Mouse (Mus musculus) embryonic facial prominence, embryonic 13.5 days (tissue): ENCODE results near the gene Sart3. TPM values are rescaled to one million over a fixed set of nuclear protein-coding genes. Genes with fewer than 3 reads are reported as not detected.
A peak's percentile ranks its signal among the peaks of the same experiment; 100 is the strongest.

Source experiments
- ATAC-seq: fragments of 200-750 bp; cut with Nextera tagmentation; 2 replicates; pipeline ENCODE4 v1.8.0; 2017; ENCODE audit warnings: low read depth; ENCODE audit not compliant: insufficient number of reproducible peaks, insufficient read depth, low FRiP score, low TSS enrichment
- H3K27ac ChIP-seq: fragments of 300-500 bp; sonication (generic); 2 replicates; pipeline ENCODE4 v1.5.1; 2015; ENCODE audit warnings: moderate library complexity, mild to moderate bottlenecking, inconsistent platforms
- H3K27me3 ChIP-seq: fragments of 300-500 bp; sonication (generic); 2 replicates; pipeline ENCODE4 v1.6.1; 2015; ENCODE audit warnings: mild to moderate bottlenecking, inconsistent platforms
- H3K36me3 ChIP-seq: fragments of 300-500 bp; sonication (generic); 2 replicates; pipeline ENCODE4 v1.6.1; 2015; ENCODE audit warnings: mild to moderate bottlenecking, inconsistent platforms
- H3K4me1 ChIP-seq: fragments of 300-500 bp; sonication (generic); 2 replicates; pipeline ENCODE4 v1.6.1; 2015; ENCODE audit warnings: inconsistent platforms
- H3K4me2 ChIP-seq: fragments of 300-500 bp; sonication (generic); 2 replicates; pipeline ENCODE4 v1.6.1; 2015; ENCODE audit warnings: moderate library complexity, mild to moderate bottlenecking, inconsistent platforms
- H3K4me3 ChIP-seq: fragments of 300-500 bp; sonication (generic); 2 replicates; pipeline ENCODE4 v1.5.1; 2015; ENCODE audit warnings: mild to moderate bottlenecking, inconsistent platforms
- H3K9ac ChIP-seq: fragments of 300-500 bp; sonication (generic); 2 replicates; pipeline ENCODE4 v1.6.1; 2015; ENCODE audit warnings: mild to moderate bottlenecking, inconsistent platforms
- H3K9me3 ChIP-seq: fragments of 300-500 bp; sonication (generic); 2 replicates; pipeline ENCODE4 v1.6.1; 2016; ENCODE audit warnings: inconsistent platforms
- WGBS: fragments of 180-500 bp; shearing (Covaris S2); methylation state at CpG from one replicate; pipeline ENCODE4 v1.1.7; 2015; ENCODE audit warnings: mixed read lengths; 5-methylcytosine and 5-hydroxymethylcytosine counted together
- polyA plus RNA-seq: library from polyadenylated mRNA; unstranded; fragments of >200 nt; fragmentation: Nextera tagmentation; extraction: Ambion mirVana; gene quantifications from 2 replicates; pipeline ENCODE4 v1.2.1, GENCODE M21; 2015

Sart3 gene
- polyA plus RNA-seq, 1 experiment from 2014 or later = 65.7 TPM

GRCm38 (mm10) chr5:113719221-113719661 lies 53.1 kb downstream of the Sart3 start:
- 84% methylated on average over 8 of the region's 8 CpGs for WGBS
- H3K9me3 ChIP-seq = no peaks in the 10 kb centered on the region
- H3K36me3 ChIP-seq = no peaks in the 10 kb centered on the region
- ATAC-seq = no peak
- H3K4me1 ChIP-seq = 0 out of 2 replicates have a peak, but pooled peaks cover 2% of the 10 kb centered on the region
- no peak overlapping the region for H3K9ac ChIP-seq
- H3K27ac ChIP-seq = no peak overlapping the region
- H3K4me3 ChIP-seq = no peak overlapping the region
- H3K27me3 ChIP-seq = peaks cover 10% of the 10 kb centered on the region; the same call in 1 of the 2 replicates
- no peak overlapping the region for H3K4me2 ChIP-seq

GRCm38 (mm10) chr5:113716581-113717388 lies 55.5 kb downstream of the Sart3 start:
- Histone ChIP-seq H3K27me3 (peaks cover 2% of the 10 kb centered on the region; the same call in 1 of the 2 replicates), H3K4me2 (no peak overlapping the region), H3K4me3 (no peak overlapping the region), H3K27ac (no peak overlapping the region), H3K9me3 (no peaks in the 10 kb centered on the region), H3K4me1 (no peaks in the 10 kb centered on the region), H3K36me3 (no peaks in the 10 kb centered on the region), H3K9ac (no peak overlapping the region)
- ATAC-seq = no peak
- WGBS = 9% methylated on average over 12 of the region's 12 CpGs

GRCm38 (mm10) chr5:113712861-113713260 lies 59.4 kb downstream of the Sart3 start:
- WGBS = 79% methylated on average over 2 of the region's 2 CpGs
- ATAC-seq = no peak

GRCm38 (mm10) chr5:113703803-113704585 lies 68.3 kb downstream of the Sart3 start:
- 65% methylated on average over 21 of the region's 21 CpGs for WGBS

More at GRCm38 (mm10) chr5:113712861-113713260, 59.4 kb downstream of the Sart3 start:
- Histone ChIP-seq H3K36me3 (no peaks in the 10 kb centered on the region), H3K9me3 (no peaks in the 10 kb centered on the region), H3K27ac (no peak overlapping the region), H3K4me2 (no peak overlapping the region), H3K4me1 (no peaks in the 10 kb centered on the region), H3K9ac (no peak overlapping the region), H3K27me3 (no peaks in the 10 kb centered on the region), H3K4me3 (no peak overlapping the region)

GRCm38 (mm10) chr5:113700388-113701023 lies 71.8 kb downstream of the Sart3 start:
- ATAC-seq = no peak
- H3K36me3 ChIP-seq = no peaks in the 10 kb centered on the region
- H3K9me3 ChIP-seq = no peaks in the 10 kb centered on the region
- no peak overlapping the region for H3K4me3 ChIP-seq
- 75% methylated on average over 19 of the region's 19 CpGs for WGBS
- H3K4me1 ChIP-seq = no peaks in the 10 kb centered on the region
- H3K4me2 ChIP-seq = no peak overlapping the region
- no peaks in the 10 kb centered on the region; the same call in 1 of the 2 replicates for H3K27me3 ChIP-seq
- H3K9ac ChIP-seq = no peak overlapping the region
- no peak overlapping the region for H3K27ac ChIP-seq

More at GRCm38 (mm10) chr5:113703803-113704585, 68.3 kb downstream of the Sart3 start:
- H3K9ac ChIP-seq = no peak overlapping the region
- no peaks in the 10 kb centered on the region for H3K4me1 ChIP-seq
- no peak overlapping the region for H3K4me3 ChIP-seq
- H3K9me3 ChIP-seq = no peaks in the 10 kb centered on the region
- no peak overlapping the region for H3K4me2 ChIP-seq
- no peaks in the 10 kb centered on the region for H3K36me3 ChIP-seq
- H3K27ac ChIP-seq = no peak overlapping the region
- ATAC-seq = no peak
- H3K27me3 ChIP-seq = no peaks in the 10 kb centered on the region; the same call in 1 of the 2 replicates

- H3K4me3 ChIP-seq = no peak overlapping the region
- H3K9me3 ChIP-seq = no peaks in the 10 kb centered on the region
- WGBS = 41% methylated on average over 5 of the region's 5 CpGs
- no peaks in the 10 kb centered on the region for H3K27me3 ChIP-seq
- H3K36me3 ChIP-seq = no peaks in the 10 kb centered on the region
- no peak overlapping the region for H3K9ac ChIP-seq
- ATAC-seq = no peak
- H3K4me2 ChIP-seq = no peak overlapping the region
- peak overlapping the region; percentile 34 for H3K27ac ChIP-seq
- peaks cover 16% of the 10 kb centered on the region for H3K4me1 ChIP-seq
These were observed 77.9 kb downstream of the Sart3 start for GRCm38 (mm10) chr5:113694415-113694814.

- no peaks in the 10 kb centered on the region for H3K9me3 ChIP-seq
- H3K4me2 ChIP-seq = no peak overlapping the region
- H3K9ac ChIP-seq = no peak overlapping the region
- no peak overlapping the region for H3K4me3 ChIP-seq
- WGBS = 54% methylated on average over 4 of the region's 4 CpGs
- no peaks in the 10 kb centered on the region for H3K36me3 ChIP-seq
- 0 out of 2 replicates have a peak overlapping the region, but pooled peaks have one; percentile 34 for H3K27ac ChIP-seq
- ATAC-seq = no peak
- no peaks in the 10 kb centered on the region for H3K27me3 ChIP-seq
- peaks cover 16% of the 10 kb centered on the region for H3K4me1 ChIP-seq
These were observed 78.3 kb downstream of the Sart3 start for GRCm38 (mm10) chr5:113694000-113694399.

- Histone ChIP-seq H3K27ac (no peak overlapping the region), H3K4me3 (no peak overlapping the region), H3K9me3 (no peaks in the 10 kb centered on the region), H3K9ac (no peak overlapping the region), H3K4me1 (peaks cover 21% of the 10 kb centered on the region), H3K27me3 (no peaks in the 10 kb centered on the region), H3K36me3 (no peaks in the 10 kb centered on the region), H3K4me2 (no peak overlapping the region)
- no peak for ATAC-seq
- 88% methylated on average over 8 of the region's 8 CpGs for WGBS
These were observed 79.0 kb downstream of the Sart3 start for GRCm38 (mm10) chr5:113693196-113693755.

Other genes starting within 250 kb of the Sart3 start
- 4.5 and 5.3 TPM in 2 replicates for gene Cmklr1, start 122.1 kb downstream of the Sart3 start, polyA plus RNA-seq
- not detected in 2 replicates for gene 1700069L16Rik, start 47.7 kb downstream of the Sart3 start, polyA plus RNA-seq
- gene Ficd, start 36.7 kb downstream of the Sart3 start, polyA plus RNA-seq = 6.2 and 6.6 TPM in 2 replicates
- 101 and 106 TPM in 2 replicates for gene Iscu, start 238 bp upstream of the Sart3 start, polyA plus RNA-seq
- gene Tmem119, start 28.0 kb upstream of the Sart3 start, polyA plus RNA-seq = 109 and 141 TPM in 2 replicates
- 2.2 and 2.3 TPM in 2 replicates for gene Selplg, start 60.1 kb upstream of the Sart3 start, polyA plus RNA-seq
- 88.6 and 88.9 TPM in 2 replicates for gene Coro1c, start 136.2 kb upstream of the Sart3 start, polyA plus RNA-seq
- 14.2 and 18.8 TPM in 2 replicates for gene Ssh1, start 221.4 kb upstream of the Sart3 start, polyA plus RNA-seq
- gene Dao, start 231.2 kb upstream of the Sart3 start, polyA plus RNA-seq = not detected in 2 replicates